Mouse (Mus musculus): ENCODE measurements at regions not wholly inside any gene's neighbourhood (a gene's known extent, or its start where the extent isn't known, plus 50 kb on each side); places are given as distances from the start of the nearest gene placed in this dataset.

GRCm38 (mm10) chr13:46058341-46058740, 93.5 kb upstream of the Atxn1 start:
- TF ChIP-seq CTCF (IDR thresholded peaks at IDR 0.05) (no peak), EP300 (IDR thresholded peaks at IDR 0.05) (no peak)

Data from lung, postnatal 0 days (tissue).